Mouse (Mus musculus) forebrain, embryonic 15.5 days (tissue): ENCODE results near the gene Trex1. TPM values are rescaled to one million over a fixed set of nuclear protein-coding genes. Genes with fewer than 3 reads are reported as not detected.

Experiments
- polyA plus RNA-seq: library from polyadenylated mRNA; unstranded; fragments of >200 nt; fragmentation: Nextera tagmentation; extraction: Ambion mirVana; gene quantifications from 2 replicates; pipeline ENCODE4 v1.2.1, GENCODE M21; 2015

Trex1 gene
- polyA plus RNA-seq, 1 experiment from 2014 or later, result 16.7 TPM

Other genes starting within 250 kb of the Trex1 start
- gene Celsr3, start 233.4 kb downstream of the Trex1 start, polyA plus RNA-seq, result 16.7 and 20.0 TPM in 2 replicates
- 9.0 and 9.8 TPM in 2 replicates for gene Slc26a6, start 206.5 kb downstream of the Trex1 start, polyA plus RNA-seq
- not detected in 2 replicates for gene Tmem89, start 145.1 kb downstream of the Trex1 start, polyA plus RNA-seq
- 384 and 386 TPM in 2 replicates for gene Uqcrc1, start 123.1 kb downstream of the Trex1 start, polyA plus RNA-seq
- gene Col7a1, start 106.1 kb downstream of the Trex1 start, polyA plus RNA-seq, result 1.1 and 2.0 TPM in 2 replicates
- gene Ucn2, start 73.7 kb downstream of the Trex1 start, polyA plus RNA-seq, result not detected in 2 replicates
- 27.3 and 28.0 TPM in 2 replicates for gene Pfkfb4, start 68.0 kb downstream of the Trex1 start, polyA plus RNA-seq
- 48.0 and 49.0 TPM in 2 replicates for gene Shisa5, start 21.2 kb downstream of the Trex1 start, polyA plus RNA-seq
- 32.0 and 36.5 TPM in 2 replicates for gene Atrip, start 14.4 kb upstream of the Trex1 start, polyA plus RNA-seq
- 17.3 and 18.4 TPM in 2 replicates for gene Ccdc51, start 22.8 kb upstream of the Trex1 start, polyA plus RNA-seq
- 568 and 598 TPM in 2 replicates for gene Tma7, start 22.9 kb upstream of the Trex1 start, polyA plus RNA-seq
- 20.7 and 23.5 TPM in 2 replicates for gene Plxnb1, start 35.7 kb upstream of the Trex1 start, polyA plus RNA-seq
- gene Fbxw21, start 102.3 kb upstream of the Trex1 start, polyA plus RNA-seq, result not detected in 2 replicates
- 0.28 TPM in 1 of 2 replicates, not detected in the other for gene Fbxw13, start 136.2 kb upstream of the Trex1 start, polyA plus RNA-seq
- not detected in 2 replicates for gene Fbxw20, start 175.0 kb upstream of the Trex1 start, polyA plus RNA-seq
- gene Fbxw14, start 227.9 kb upstream of the Trex1 start, polyA plus RNA-seq, result not detected in 2 replicates